Mouse (Mus musculus): Measurements from ENCODE around the gene Trmu.

- TF ChIP-seq POLR2A (IDR thresholded peaks at IDR 0.05; ENCODE audit: insufficient read depth, low read depth, low read length) (no peak), CTCF (IDR thresholded peaks at IDR 0.05; ENCODE audit: insufficient read depth, low read depth, low read length) (no peak)
These were observed 12.9 kb downstream of the Trmu start for GRCm38 (mm10) chr15:85891971-85892370.
